Mouse (Mus musculus): Measurements from ENCODE around the gene Prr7. TPM values are rescaled to one million over a fixed set of nuclear protein-coding genes. Genes with fewer than 3 reads are reported as not detected.

Gene Prr7
- polyA plus RNA-seq, 1 experiment from 2014 or later = 0.69 TPM

DNA sequence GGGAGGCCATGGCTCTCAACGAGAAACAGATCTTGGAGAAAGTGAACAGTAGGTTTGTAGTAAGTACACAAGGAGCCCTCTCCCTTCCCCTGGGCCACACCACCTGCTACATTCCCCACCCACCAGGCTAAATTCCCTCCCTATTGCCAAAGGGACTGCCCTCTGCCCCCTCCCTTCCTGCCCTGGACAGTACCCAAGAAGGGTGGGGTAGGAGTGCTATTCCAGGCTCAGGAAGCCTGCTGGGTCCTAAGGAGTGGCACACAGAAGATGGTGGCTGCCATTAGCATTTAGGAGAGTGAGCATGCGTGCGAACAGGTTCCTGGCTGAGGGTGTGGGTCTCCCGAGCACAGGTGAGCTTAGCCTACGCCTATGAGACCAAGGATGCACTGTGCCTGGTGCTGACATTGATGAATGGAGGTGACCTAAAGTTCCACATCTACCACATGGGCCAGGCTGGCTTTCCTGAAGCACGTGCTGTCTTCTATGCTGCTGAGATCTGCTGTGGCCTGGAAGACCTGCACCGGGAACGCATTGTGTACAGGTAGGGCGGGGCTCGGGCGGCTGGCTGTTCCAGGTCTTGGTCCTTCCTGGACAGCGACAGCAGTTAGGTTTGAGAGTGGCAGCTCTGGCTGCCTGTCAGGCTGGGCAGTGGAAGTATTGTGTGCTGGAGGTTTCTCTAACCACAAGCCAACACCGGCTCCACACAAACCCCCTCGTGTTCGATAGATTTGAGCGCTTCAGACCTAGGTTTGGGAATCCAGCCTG, 12.1 kb upstream of the Prr7 start:
- H3K36me3 ChIP-seq = peaks cover 92% of the 10 kb centered on the region
- WGBS = 97% methylated on average over 16 of the region's 16 CpGs

DNA sequence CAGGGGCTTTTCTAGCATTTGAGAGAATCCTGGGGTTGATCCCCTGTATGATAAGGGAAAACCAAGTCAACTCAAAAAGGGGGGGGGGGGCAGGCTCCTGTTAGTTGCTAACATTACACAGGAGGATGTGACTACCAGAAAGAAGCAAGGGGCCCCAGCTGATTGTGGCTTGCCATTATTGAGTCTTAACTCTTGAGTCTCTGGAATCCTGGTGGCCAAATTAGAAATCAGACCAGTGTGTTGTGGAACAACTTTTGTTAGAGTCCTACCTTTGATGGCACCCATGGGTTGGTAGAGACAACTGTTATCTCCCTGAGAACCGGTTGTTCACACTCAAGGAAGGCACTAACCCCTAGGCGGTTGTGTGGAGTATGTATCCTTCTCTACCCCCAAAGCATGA, 1.1 kb upstream of the Prr7 start:
- Histone ChIP-seq H3K4me3 (no peak overlapping the region), H3K27ac (peak overlapping the region; percentile 97), H3K36me3 (peaks cover 48% of the 10 kb centered on the region), H3K4me1 (replicated peaks) (peaks cover 58% of the 10 kb centered on the region), H3K27me3 (ENCODE audit: insufficient read depth, poor library complexity, severe bottlenecking) (peaks cover 10% of the 10 kb centered on the region), H3K9me3 (no peaks in the 10 kb centered on the region)
- no peak for DNase-seq (ENCODE audit: low spot score)
- 45% methylated on average over 2 of the region's 2 CpGs for WGBS

More for the DNA sequence above, 12.1 kb upstream of the Prr7 start:
- no peaks in the 10 kb centered on the region for H3K27me3 ChIP-seq (ENCODE audit: insufficient read depth, poor library complexity, severe bottlenecking)
- peaks cover 20% of the 10 kb centered on the region for H3K4me1 ChIP-seq (replicated peaks)
- no peak overlapping the region for H3K4me3 ChIP-seq
- no peak overlapping the region for H3K27ac ChIP-seq
- DNase-seq (ENCODE audit: low spot score) = no peak
- no peaks in the 10 kb centered on the region for H3K9me3 ChIP-seq

DNA sequence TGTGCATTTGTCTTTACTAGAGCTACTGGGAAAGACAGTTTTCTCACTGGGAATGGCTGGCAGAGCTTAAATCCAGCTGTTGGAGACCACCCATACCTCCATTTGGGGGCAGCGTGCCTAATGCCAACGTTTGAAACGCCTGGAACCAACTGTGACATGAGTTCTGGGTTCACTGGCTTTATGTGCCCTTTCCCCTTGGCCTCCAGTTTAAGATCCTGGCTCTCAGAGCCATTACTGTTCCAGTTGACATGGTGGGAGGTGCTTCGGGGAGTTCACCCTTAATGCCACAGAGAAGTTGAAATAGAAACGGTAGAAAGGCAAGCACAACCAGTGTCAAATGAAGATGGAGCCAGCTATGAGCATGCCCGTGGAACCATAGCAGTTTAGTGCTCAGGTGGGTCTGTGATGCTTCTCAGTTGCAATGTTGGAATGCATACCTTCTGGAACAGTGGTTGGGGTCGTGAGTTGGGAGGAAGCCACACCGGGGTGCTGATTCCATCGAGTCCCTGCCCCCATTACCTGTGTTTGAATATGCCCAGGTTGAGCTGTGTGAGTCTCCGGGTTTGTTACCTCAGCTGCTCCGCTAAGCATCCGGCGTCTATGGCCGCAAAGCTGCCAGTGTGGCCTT, 554 bp upstream of the Prr7 start:
- Histone ChIP-seq H3K9me3 (no peaks in the 10 kb centered on the region), H3K4me3 (peak overlapping the region; percentile 75), H3K27me3 (ENCODE audit: insufficient read depth, poor library complexity, severe bottlenecking) (peaks cover 13% of the 10 kb centered on the region), H3K36me3 (peaks cover 42% of the 10 kb centered on the region), H3K4me1 (replicated peaks) (peaks cover 63% of the 10 kb centered on the region), H3K27ac (peak overlapping the region; percentile 97)
- no peak for DNase-seq (ENCODE audit: low spot score)
- WGBS = 9% methylated on average over 14 of the region's 14 CpGs

DNA sequence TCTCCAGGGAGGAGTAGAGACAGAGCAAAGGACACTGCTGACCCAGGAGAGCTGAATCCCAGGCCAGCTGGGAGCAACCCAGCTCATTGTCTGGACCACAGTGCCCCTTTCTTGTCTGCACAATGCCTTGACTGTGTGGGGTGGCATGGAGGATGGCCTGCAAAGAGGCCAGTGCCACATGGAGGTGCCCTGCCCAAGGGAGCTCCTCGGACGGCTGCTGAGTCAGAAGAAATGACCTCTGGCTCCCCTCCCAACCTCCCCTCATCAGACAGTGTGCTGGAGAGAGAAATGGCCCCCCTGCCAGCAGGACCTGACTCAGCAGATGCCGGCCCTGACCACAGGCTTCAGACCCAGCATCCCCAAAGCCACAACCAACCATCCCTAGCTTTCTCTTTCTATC, 1.1 kb downstream of the Prr7 start:
- H3K36me3 ChIP-seq = peaks cover 25% of the 10 kb centered on the region
- H3K9me3 ChIP-seq = no peaks in the 10 kb centered on the region
- 6% methylated on average over 3 of the region's 3 CpGs for WGBS
- peaks cover 80% of the 10 kb centered on the region for H3K4me1 ChIP-seq (replicated peaks)
- peaks cover 25% of the 10 kb centered on the region for H3K27me3 ChIP-seq (ENCODE audit: insufficient read depth, poor library complexity, severe bottlenecking)
- DNase-seq (ENCODE audit: low spot score) = peak; percentile 64
- H3K4me3 ChIP-seq = peak overlapping the region; percentile 75
- peak overlapping the region; percentile 97 for H3K27ac ChIP-seq

DNA sequence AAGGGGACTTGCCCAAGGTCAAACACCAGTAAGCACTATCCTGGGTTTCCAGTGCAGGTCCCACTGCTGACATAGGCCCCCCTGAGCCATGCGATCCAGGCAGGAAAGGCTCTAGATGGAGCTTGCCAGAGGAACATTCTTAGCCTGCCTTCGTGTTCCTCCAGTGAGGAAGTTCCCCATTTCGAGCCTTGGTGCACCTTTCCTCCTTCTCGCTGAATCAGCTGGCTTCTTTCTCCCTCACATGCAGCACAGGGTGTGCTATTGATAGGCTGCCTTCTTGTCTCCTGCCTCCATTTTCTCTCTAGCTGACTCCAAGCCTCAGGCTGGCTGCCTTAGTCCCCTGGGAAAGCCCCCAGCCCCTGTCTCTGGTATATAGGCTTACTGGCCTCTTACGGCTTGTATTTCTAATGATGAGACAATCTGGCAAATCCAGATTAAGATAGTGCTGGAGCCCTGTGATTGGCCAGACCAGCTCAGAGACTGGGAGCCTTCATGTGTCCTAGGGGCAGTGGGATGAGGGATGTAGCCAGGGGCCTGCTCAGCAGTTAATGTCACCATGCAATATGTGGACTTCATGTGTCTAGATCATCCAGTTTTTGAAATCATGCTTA, 1.9 kb downstream of the Prr7 start:
- Histone ChIP-seq H3K9me3 (no peaks in the 10 kb centered on the region), H3K27me3 (ENCODE audit: insufficient read depth, poor library complexity, severe bottlenecking) (peaks cover 28% of the 10 kb centered on the region), H3K4me3 (peak overlapping the region; percentile 75; the same call in 1 of the 2 replicates), H3K36me3 (peaks cover 18% of the 10 kb centered on the region), H3K27ac (peak overlapping the region; percentile 97), H3K4me1 (replicated peaks) (peaks cover 87% of the 10 kb centered on the region)
- 78% methylated on average over 5 of the region's 5 CpGs for WGBS
- no peak for DNase-seq (ENCODE audit: low spot score)

DNA sequence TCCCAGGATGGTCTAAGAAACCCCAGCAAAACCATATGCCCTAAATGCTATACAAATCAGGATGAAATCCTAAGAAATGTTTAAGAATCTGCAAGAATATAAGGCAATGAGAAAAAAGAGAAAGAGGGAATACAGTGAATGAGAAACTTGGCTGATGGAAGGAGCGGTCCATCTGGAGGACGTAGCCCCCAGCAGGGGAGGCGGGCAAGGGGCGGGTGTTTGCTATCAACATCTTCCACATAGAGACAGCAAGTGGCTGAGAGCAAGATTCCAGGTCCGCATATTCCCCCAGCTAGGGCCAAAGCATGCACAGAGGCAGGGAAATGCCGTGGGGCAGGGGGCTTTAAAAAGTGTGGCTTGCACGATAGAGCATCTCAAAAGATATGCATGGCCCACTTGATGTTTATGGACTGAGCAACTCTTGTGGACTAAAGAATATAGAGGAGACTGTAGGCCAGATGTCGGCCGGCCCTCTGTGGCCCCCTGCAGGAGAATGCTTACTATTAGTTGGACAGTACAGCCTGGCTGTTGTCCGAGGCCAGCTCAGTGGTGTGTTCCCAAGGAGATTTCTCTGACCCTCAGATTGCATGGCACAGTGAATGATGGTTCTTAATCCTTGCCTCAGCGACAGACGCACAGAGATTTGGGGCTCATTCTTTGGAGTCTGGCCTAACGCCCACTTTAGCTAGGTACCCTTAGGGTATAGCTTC, 4.9 kb downstream of the Prr7 start:
- Histone ChIP-seq H3K9me3 (no peaks in the 10 kb centered on the region), H3K27me3 (ENCODE audit: insufficient read depth, poor library complexity, severe bottlenecking) (peaks cover 20% of the 10 kb centered on the region), H3K27ac (peak overlapping the region; percentile 26; the same call in 1 of the 2 replicates), H3K4me1 (replicated peaks) (peaks cover 100% of the 10 kb centered on the region), H3K4me3 (no peak overlapping the region), H3K36me3 (peaks cover 11% of the 10 kb centered on the region)
- peak; percentile 58 for DNase-seq (ENCODE audit: low spot score)
- 38% methylated on average over 13 of the region's 13 CpGs for WGBS

DNA sequence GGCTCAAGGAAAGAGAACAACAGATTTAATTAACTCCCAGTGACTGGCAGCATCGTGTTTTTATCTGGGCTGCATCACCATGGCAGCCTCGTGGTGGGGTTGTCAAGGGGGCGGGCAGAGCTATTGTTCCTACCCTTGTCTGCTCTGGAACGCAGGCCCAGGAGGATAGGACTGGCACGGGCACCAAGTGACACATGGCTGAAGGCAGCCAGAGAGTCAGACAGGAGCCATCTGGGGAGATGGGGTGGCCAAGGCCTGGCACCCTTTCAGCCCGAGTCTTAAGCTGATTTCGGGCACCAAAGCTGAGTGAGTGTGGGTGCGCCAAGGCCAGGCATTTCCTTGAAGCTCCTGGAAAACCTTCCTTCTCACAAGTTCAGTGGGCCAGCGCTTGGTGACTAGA, 6.3 kb downstream of the Prr7 start:
- Histone ChIP-seq H3K27ac (peak overlapping the region; percentile 90), H3K4me3 (no peak overlapping the region), H3K4me1 (replicated peaks) (peaks cover 100% of the 10 kb centered on the region), H3K27me3 (ENCODE audit: insufficient read depth, poor library complexity, severe bottlenecking) (peaks cover 20% of the 10 kb centered on the region), H3K9me3 (no peaks in the 10 kb centered on the region), H3K36me3 (peaks cover 24% of the 10 kb centered on the region)
- WGBS = 45% methylated on average over 9 of the region's 9 CpGs
- peak; percentile 51 for DNase-seq (ENCODE audit: low spot score)

DNA sequence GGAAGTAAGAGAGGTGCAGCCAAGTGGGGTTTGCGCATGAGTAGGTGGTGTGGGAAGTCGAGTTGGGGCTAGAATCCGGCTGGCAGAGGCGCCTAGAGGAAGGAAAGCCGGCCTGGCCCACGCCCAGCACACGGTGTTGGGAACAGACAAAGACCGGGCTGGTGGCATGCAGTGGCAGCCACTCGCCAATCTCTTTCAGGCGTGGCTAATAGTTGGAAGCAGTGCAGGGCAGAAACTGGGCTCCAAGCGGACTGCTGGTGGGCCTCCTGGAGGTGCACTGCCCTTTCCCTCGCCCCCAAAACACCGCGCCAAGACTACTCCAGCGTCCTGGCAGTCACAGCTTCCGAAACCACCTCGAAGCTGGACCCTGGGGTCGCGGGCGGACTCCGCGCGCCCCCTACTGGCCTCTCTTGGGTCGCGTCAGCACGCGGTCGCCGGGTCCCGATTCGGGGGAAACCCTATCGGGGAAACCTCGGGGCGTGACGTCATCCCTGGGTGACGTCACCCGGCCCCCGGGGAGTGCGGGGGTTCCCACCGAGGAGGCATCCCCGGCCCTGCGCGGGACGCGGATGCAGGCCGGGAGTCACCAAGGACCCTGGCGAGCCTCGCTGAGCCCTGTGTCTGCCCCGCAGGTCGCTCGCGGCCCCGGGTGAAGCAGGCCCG, 7.2 kb downstream of the Prr7 start:
- peak overlapping the region; percentile 90 for H3K27ac ChIP-seq
- peak; percentile 95 for DNase-seq (ENCODE audit: low spot score)
- WGBS = 2% methylated on average over 54 of the region's 54 CpGs
- no peaks in the 10 kb centered on the region for H3K9me3 ChIP-seq
- H3K4me1 ChIP-seq (replicated peaks) = peaks cover 100% of the 10 kb centered on the region
- H3K36me3 ChIP-seq = peaks cover 33% of the 10 kb centered on the region
- H3K4me3 ChIP-seq = peak overlapping the region; percentile 77
- H3K27me3 ChIP-seq (ENCODE audit: insufficient read depth, poor library complexity, severe bottlenecking) = peaks cover 17% of the 10 kb centered on the region

DNA sequence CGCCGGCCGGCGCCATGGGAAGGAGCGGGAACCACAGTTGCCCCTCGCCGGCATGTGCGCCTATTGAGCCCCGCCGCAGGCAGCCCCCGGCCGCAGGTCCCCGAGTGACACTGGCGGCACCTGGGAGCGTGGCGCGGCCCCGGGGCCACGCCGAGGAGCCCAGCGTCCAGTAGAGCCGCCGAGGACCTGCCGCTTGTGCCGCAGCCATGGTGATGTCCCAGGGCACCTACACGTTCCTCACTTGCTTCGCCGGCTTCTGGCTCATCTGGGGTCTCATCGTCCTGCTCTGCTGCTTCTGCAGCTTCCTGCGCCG, 7.7 kb downstream of the Prr7 start:
- peaks cover 17% of the 10 kb centered on the region for H3K27me3 ChIP-seq (ENCODE audit: insufficient read depth, poor library complexity, severe bottlenecking)
- H3K4me3 ChIP-seq = peak overlapping the region; percentile 77
- no peak for DNase-seq (ENCODE audit: low spot score)
- under 1% methylated on average over 31 of the region's 31 CpGs for WGBS
- H3K27ac ChIP-seq = peak overlapping the region; percentile 90
- H3K9me3 ChIP-seq = no peaks in the 10 kb centered on the region
- peaks cover 97% of the 10 kb centered on the region for H3K4me1 ChIP-seq (replicated peaks)
- peaks cover 38% of the 10 kb centered on the region for H3K36me3 ChIP-seq

DNA sequence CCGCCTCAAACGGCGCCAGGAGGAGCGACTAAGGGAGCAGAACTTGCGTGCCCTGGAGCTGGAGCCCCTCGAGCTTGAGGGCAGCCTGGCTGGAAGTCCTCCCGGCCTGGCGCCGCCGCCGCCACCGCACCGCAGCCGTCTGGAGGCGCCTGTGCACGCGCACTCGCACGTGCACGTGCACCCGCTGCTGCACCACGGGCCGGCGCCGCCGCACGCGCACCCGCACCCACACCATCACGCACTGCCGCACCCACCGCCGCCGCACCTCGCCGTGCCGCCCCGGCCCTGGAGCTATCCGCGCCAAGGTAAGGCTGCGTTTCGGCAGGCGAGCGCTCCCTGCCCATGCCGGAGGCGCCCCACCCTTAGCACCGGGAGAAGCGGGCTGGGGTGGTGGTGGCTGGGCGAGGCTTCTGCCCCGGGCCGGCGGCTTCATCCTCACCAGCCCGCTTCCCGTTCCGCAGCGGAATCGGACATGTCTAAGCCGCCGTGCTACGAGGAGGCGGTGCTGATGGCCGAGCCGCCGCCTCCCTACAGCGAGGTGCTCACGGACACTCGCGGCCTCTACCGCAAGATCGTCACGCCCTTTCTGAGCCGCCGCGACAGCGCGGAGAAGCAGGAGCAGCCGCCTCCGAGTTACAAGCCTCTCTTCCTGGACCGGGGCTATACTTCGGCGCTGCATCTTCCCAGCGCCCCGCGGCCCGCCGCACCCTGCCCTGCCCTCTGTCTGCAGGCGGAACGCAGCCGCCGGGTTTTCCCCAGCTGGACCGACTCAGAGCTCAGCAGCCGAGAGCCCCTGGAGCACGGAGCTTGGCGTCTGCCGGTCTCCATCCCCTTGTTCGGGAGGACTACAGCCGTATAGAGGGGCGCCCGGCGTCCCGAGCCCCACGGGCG, 8.3 kb downstream of the Prr7 start:
- peak overlapping the region; percentile 90 for H3K27ac ChIP-seq
- peaks cover 17% of the 10 kb centered on the region for H3K27me3 ChIP-seq (ENCODE audit: insufficient read depth, poor library complexity, severe bottlenecking)
- H3K4me3 ChIP-seq = peak overlapping the region; percentile 77
- H3K36me3 ChIP-seq = peaks cover 44% of the 10 kb centered on the region
- DNase-seq (ENCODE audit: low spot score) = peak; percentile 76
- no peaks in the 10 kb centered on the region for H3K9me3 ChIP-seq
- H3K4me1 ChIP-seq (replicated peaks) = peaks cover 95% of the 10 kb centered on the region
- under 1% methylated on average over 103 of the region's 103 CpGs for WGBS

DNA sequence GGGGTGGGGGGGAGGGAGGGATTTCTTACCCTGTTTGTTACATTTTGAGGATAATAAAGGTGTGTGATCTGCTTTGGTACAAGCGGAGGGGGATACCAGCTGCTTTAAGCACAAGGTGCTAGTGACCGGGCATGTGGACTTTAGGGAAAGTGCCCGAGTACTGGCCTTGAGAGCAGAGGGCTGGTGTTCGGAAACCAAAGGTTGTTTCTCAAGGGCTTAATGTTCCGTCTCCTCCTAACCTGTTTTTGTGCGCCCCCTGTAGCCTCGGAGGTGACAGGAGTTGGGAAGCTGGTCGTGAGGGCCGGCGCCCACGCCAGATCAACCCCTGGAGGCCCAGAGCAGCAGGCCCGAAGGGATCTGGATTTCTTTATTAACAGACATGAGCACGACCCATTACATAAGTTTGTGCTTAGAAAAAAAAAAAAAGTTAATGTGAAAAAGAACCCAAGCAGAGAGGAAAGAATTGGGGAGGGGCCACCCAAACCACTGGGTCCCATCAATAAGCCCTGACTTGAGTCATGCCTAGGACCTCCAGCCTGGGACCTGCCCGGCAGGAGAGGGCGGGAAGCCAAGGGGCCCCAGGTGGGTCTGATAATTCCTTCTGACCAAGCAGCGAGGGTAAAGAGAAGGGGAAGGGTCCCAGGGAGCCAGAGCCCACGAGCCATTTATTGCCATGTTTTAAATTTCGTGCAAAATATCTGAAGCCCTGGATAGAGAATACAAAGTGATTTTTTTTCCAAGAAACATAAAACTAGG, 9.2 kb downstream of the Prr7 start:
- Histone ChIP-seq H3K36me3 (peaks cover 53% of the 10 kb centered on the region), H3K27me3 (ENCODE audit: insufficient read depth, poor library complexity, severe bottlenecking) (peaks cover 17% of the 10 kb centered on the region), H3K9me3 (no peaks in the 10 kb centered on the region), H3K4me1 (replicated peaks) (peaks cover 90% of the 10 kb centered on the region), H3K27ac (peak overlapping the region; percentile 90), H3K4me3 (peak overlapping the region; percentile 77)
- WGBS = 17% methylated on average over 18 of the region's 18 CpGs
- DNase-seq (ENCODE audit: low spot score) = peak; percentile 63

Measured in hindbrain, embryonic 10.5 days (tissue).